Mouse (Mus musculus) brain, embryonic 14.5 days (tissue): ENCODE measurements around the gene Ptpn11.

ENCODE experiments used
- CTCF ChIP-seq: fragments of 200-500 bp; IDR thresholded peaks from 2 replicates; pipeline ENCODE4 v1.5.1; 2012; ENCODE audit warnings: inconsistent platforms, mild to moderate bottlenecking, moderate library complexity, borderline replicate concordance; ENCODE audit not compliant: insufficient read depth, insufficient read length; ENCODE audit errors: extremely low read depth
- POLR2A ChIP-seq: fragments of 200-500 bp; IDR thresholded peaks from 2 replicates; pipeline ENCODE4 v1.6.1; 2012; ENCODE audit warnings: mild to moderate bottlenecking, inconsistent platforms, borderline replicate concordance; ENCODE audit not compliant: poor library complexity, insufficient read depth, insufficient read length, severe bottlenecking; ENCODE audit errors: extremely low read depth

GRCm38 (mm10) chr5:121212108-121212507 is 20.9 kb upstream of the Ptpn11 start:
- TF ChIP-seq CTCF = no peak
- TF ChIP-seq POLR2A = no peak
